Mouse (Mus musculus): ENCODE measurements around the gene Atp1a2. TPM values are rescaled to one million over a fixed set of nuclear protein-coding genes. Genes with fewer than 3 reads are reported as not detected.
A peak's percentile ranks its signal among the peaks of the same experiment; 100 is the strongest.

The Atp1a2 gene
- total RNA-seq, 2 experiments from 2014 or later = 555 to 598 TPM

- peak in 1 of 2 experiments; percentile 70 for DNase-seq (ENCODE audit: low spot score in 2 of 2)
These were observed 28.0 kb upstream of the Atp1a2 start for GRCm38 (mm10) chr1:172325680-172326535.

- DNase-seq (ENCODE audit: low spot score in 2 of 2) = peak in 1 of 2 experiments; percentile 85
These were observed 26.9 kb upstream of the Atp1a2 start for GRCm38 (mm10) chr1:172324725-172325124.

DNA sequence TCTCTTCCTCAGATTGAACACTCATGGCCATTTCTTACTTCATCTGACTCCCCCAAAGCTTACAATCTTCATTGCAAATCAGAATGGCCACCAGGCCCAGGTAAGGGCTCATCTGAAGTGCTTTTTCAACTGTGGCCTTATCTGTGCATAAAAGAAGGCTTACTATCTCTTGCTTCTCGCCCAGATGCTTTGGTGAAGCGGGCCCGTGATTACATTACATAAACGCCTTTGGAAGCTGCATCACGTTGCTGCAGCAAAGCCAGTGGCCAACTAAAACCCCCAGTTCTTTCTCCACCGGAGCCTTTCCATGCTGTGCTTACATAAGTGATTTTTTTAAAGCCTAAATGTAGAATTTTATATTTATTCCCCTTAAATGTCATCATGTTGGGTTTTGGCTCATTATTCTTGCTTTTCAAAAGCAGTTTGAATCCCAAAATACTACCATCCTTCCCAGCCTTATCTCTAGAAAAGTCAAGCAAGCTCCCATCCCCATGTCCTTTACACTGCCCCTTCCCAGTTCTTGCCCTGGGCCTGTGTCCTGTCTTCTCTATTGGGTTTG, 26.0 kb upstream of the Atp1a2 start:
- peak in 1 of 2 experiments; percentile 80 for DNase-seq (ENCODE audit: low spot score in 2 of 2)

DNA sequence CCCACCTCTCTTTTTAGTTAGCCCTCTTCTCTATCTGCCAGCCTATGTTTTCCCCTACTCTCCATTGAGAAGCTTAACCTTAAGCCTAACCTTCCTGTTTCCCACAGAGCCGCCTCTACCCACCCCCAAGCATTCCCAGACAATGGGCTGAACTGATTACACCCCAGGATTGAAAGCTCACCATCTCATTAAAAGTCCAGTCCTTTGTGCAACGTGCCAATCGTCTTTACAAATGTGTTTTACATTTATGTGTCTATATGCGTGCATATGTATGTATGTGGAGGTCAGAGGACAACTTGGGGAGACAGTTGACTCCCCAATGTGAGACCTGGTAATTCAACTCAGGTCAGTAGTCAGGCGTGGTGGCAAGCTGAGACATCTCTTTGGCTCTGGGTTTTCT, 25.4 kb upstream of the Atp1a2 start:
- no peak for DNase-seq (ENCODE audit: low spot score in 2 of 2)

DNA sequence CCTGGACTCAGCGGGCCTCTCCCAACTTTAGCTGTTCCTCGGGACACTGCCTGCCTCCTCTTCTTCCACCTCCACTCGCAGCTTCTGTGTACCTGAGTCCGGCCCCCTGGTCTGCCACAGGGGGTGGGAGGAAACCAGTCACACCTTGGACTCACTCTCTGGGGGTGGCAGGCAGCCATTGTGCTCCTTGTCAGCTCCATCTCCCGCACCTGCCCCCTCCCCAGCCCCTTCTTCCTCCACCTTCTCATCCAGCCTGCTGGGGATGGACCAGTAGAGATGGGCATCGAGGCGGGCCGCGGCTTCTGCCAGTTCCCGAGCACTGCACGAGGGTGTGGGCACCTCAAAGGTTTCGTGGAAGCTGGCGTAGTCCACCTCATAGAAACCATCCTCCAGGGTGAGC, 24.9 kb upstream of the Atp1a2 start:
- DNase-seq (ENCODE audit: low spot score in 2 of 2) = peak in 1 of 2 experiments; percentile 11

- no peak for DNase-seq (ENCODE audit: low spot score in 2 of 2)
These were observed 22.1 kb upstream of the Atp1a2 start for GRCm38 (mm10) chr1:172319921-172320411.

GRCm38 (mm10) chr1:172319346-172319745, 21.5 kb upstream of the Atp1a2 start:
- DNase-seq (ENCODE audit: low spot score in 2 of 2) = no peak

DNA sequence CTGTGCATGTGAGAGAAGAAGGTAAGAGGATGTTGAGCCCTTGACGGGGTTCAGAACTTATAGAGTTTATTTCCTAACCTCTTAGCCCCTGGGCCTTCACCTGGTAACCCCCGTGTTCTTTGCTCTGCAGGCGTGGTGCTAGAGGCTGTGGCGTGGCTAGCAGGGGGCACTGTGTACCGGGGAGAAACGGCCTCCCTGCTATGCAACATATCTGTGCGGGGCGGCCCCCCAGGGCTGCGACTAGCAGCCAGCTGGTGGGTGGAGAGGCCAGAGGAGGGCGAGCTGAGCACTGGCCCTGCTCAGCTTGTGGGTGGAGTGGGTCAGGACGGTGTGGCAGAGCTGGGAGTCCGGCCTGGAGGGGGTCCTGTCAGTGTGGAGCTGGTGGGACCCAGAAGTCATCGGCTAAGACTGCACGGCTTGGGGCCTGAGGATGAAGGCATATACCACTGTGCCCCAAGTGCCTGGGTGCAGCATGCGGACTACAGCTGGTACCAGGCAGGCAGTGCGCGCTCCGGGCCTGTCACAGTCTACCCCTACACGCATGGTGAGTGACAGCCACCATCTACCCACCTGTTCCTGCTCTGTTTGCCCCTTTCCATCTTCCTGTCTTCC, 20.7 kb upstream of the Atp1a2 start:
- DNase-seq (ENCODE audit: low spot score in 2 of 2) = no peak

DNA sequence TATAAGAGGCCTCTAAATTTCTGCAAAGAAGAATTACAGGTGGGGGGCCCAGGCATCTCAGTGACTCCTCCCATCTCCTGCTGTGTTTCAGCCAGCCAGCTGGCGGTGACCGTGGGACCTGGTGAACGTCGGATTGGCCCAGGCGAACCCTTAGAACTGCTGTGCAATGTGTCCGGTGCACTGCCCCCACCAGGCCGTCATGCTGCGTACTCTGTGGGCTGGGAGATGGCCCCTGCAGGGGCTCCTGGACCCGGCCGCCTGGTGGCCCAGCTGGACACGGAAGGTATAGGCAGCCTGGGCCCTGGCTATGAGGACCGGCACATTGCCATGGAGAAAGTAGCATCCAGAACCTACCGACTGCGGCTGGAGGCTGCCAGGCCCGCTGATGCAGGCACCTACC, 20.1 kb upstream of the Atp1a2 start:
- no peak for DNase-seq (ENCODE audit: low spot score in 2 of 2)

GRCm38 (mm10) chr1:172317431-172317830, 19.6 kb upstream of the Atp1a2 start:
- no peak for DNase-seq (ENCODE audit: low spot score in 2 of 2)

- DNase-seq (ENCODE audit: low spot score in 2 of 2) = no peak
These were observed 17.0 kb upstream of the Atp1a2 start for GRCm38 (mm10) chr1:172314911-172315310.

- DNase-seq (ENCODE audit: low spot score in 2 of 2) = peak in 1 of 2 experiments; percentile 59
These were observed 15.9 kb upstream of the Atp1a2 start for GRCm38 (mm10) chr1:172313613-172314411.

DNA sequence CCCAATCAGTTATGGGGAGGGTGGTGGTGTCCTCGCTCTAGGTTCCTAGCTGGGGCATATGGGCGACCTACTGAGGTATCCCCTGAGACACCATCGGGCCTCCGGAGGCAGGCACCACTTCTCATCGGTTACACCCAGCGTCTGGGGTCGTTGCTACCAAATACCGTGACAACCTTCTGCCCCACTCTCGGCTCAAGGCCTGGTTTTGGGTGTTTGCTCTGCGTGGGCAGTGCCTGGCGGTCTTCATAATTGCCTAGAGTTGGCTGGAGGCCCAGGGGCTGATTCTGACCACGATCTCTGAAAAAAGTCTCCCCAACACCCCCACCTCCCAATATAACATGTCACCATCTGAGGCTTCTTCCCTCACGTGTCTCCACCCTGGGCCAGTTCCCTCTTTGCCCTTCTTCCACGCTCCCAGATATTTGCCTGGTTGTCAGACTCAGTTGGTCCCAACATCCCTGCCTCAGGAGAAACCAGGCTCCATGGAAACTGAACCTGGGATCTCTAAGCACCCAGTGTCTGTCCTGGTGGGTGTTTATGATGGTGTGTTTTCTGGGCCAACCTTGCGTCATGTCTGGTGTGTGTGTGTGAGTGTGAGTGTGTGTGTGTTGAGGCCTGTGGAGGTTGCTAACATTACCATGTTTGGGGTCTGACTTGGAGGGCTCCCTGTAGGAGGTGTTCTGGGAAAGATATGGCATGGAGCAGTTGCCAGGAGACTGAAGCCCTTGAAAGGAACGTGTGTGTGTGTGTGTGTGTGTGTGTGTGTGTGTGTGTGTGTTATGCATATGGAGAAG, 15.1 kb upstream of the Atp1a2 start:
- peak in 1 of 2 experiments; percentile 85 for DNase-seq (ENCODE audit: low spot score in 2 of 2)

GRCm38 (mm10) chr1:172311921-172312767, 14.3 kb upstream of the Atp1a2 start:
- peak in 1 of 2 experiments; percentile 78 for DNase-seq (ENCODE audit: low spot score in 2 of 2)

DNA sequence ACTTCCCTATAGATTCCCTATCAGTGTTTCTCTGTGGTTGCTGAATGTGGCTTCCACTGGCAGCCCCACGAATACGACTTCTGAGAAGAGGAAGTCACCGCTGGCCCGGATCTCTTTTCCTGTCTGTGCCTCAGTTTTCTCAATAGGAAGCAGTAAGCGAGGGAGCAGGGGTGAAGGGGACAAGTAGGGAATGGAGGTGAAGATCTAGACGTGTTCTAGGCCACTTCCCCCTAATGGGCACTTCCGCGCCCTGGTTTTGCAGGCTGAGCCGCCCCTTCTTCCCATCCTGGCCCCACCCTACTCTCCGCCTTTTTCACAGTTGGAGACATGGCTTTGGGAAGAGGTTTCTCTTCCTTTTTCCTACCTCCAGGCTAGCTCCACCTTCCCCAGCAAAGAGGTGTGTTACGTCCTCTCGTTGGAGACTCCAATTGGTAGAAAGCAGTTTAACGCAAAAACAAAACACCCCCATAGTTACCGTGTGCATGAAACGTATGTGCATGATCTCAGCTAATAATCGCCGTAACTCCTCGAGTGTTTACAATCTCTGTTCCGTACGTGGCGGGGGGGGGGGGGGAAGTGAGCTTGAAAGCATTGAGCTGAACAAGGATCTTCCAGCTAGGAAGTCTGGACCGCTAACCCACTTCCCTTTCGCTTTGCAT, 13.5 kb upstream of the Atp1a2 start:
- peak in 1 of 2 experiments; percentile 74 for DNase-seq (ENCODE audit: low spot score in 2 of 2)

- DNase-seq (ENCODE audit: low spot score in 2 of 2) = peak; percentile 83 to 96
These were observed 12.0 kb upstream of the Atp1a2 start for GRCm38 (mm10) chr1:172309699-172310398.

GRCm38 (mm10) chr1:172308409-172308808, 10.5 kb upstream of the Atp1a2 start:
- DNase-seq (ENCODE audit: low spot score in 2 of 2) = no peak

- no peak for DNase-seq (ENCODE audit: low spot score in 2 of 2)
These were observed 10.1 kb upstream of the Atp1a2 start for GRCm38 (mm10) chr1:172307936-172308335.
